Mouse (Mus musculus) adrenal gland, postnatal 36 days (tissue): ENCODE measurements around the gene Dnmt3b. TPM values are rescaled to one million over a fixed set of nuclear protein-coding genes. Genes with fewer than 3 reads are reported as not detected.
A peak's percentile ranks its signal among the peaks of the same experiment; 100 is the strongest.

Source experiments
- DNase-seq, 2 experiments: peaks; one replicate each; pipeline ENCODE4 v3.0.0; 2021; ENCODE audit warnings: mixed read lengths in 1 of 2
- long read RNA-seq, 2 experiments: library from polyadenylated mRNA; stranded (forward); transcript quantifications; one replicate each; pipeline ENCODE4 v2.0.0; 2021; ENCODE audit warnings: borderline sequencing depth in 2 of 2
- total RNA-seq, 2 experiments: library from RNA; stranded (reverse); gene quantifications; 2 replicates each; pipeline ENCODE4 v1.2.3; 2021

Gene Dnmt3b
- total RNA-seq, result 1 to 10 TPM; 2.3 TPM
- long read RNA-seq, experiment 1, result 0 reads
- long read RNA-seq, experiment 2, partial matches to known transcripts, result 0 of 1 reads
- long read RNA-seq, experiment 2, other reads (novel, unspliced or antisense), result 1 of 1 reads

DNA sequence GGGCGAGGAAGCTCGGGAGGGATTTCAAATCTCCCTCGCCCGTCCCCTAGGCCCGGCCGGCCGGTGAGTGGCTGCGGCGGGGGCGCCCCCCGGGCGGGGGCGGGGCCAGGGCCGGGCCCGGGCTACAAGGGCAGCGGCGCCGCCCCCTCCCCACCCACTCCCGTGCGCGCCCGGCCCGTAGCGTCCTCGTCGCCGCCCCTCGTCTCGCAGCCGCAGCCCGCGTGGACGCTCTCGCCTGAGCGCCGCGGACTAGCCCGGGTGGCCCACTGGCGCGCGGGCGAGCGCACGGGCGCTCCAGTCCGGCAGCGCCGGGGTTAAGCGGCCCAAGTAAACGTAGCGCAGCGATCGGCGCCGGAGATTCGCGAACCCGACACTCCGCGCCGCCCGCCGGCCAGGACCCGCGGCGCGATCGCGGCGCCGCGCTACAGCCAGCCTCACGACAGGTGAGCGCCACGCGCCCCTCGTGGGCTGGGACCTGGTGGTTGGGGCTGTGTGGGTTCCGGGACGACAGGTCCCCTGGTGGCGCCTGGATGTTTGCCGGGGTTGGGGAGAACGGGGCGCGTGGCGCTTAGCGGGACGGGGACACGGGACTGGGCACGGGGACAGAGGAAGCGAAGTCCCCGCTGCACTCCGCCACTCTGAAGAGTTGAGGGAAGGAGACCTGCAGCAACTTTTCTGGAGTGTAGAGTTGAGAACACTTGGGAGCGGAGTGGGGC is at the start of gene Dnmt3b:
TSS of gene Dnmt3b (plus strand) at position 153 of the 716 bp plus-strand sequence.
- DNase-seq, result peak; percentile 68 to 83

- peak; percentile 54 to 73 for DNase-seq
Observed at GRCm38 (mm10) chr2:153600021-153600666, 49.1 kb upstream of the Dnmt3b start.

DNA sequence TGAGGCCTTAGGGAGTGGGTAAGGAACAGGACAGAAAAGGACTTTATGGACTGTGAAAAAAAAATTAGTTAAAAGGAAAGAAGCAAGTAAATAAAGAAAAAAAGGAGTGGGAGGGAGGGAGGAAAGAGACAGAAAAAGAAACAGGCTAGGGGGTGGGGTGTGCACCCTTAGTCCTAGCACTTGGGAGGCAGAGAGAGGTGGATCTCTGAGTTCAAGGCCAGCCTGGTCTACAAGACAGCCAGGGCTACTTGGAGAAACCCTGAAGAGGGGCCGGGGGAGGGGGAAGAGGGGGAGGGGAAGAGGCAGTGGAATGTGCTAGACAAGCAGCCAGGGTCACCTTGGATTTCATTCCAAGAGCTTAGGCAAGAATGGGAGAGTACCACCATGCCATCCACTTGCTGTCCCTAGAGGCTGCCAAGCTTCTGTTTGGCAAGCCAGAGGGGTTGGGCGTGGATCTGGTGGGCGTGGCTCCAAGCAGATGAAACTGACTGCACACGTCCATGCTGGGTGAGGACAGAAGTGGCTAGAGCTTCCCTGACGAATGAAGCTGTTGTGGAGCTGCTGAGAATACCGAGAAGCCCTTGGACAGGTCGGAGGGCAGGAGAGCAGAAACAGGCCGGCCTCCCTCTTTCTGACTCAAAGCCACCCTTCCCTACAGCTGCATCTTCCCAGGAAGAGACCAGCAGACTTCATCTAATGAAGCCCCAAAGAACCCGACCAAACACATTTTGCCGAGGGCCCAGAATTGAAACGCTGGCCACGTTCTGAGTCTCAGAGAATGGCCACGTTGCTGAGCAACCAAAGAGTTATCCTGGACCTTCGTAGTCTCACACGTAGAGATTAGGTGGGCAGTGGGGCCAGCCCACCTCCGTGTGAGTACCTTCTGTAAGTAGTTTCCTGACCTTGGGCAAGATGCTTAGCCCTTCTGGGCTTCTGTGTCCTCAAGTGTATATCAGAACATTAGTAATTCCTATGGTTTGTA is 48.3 kb upstream of the Dnmt3b start:
- peak; percentile 79 to 83 for DNase-seq

- peak in 1 of 2 experiments; percentile 51 for DNase-seq
Observed at GRCm38 (mm10) chr2:153603724-153604123, 45.5 kb upstream of the Dnmt3b start.

DNA sequence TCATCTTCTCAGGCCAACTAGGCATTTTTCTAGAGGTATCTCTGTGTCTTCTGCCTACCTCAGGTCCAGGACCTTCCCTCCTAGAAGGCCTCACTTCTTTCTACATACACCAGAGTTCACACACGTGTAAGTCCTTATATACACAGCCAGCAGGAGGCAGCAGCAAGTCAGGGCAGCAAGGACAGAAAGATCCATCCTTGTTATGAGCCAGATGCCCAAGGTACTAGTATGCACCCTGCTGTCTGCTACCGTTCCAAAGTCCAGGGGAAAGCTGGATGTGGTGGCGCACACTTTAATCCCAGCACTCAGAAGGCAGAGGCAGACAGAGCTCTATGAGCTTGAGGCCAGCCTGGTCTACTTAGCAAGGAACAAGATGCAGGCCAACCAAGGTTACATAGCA is 42.8 kb upstream of the Dnmt3b start:
- DNase-seq, result peak; percentile 50 to 52

GRCm38 (mm10) chr2:153607870-153608515 is 41.3 kb upstream of the Dnmt3b start:
- DNase-seq, result peak; percentile 74 to 76

DNA sequence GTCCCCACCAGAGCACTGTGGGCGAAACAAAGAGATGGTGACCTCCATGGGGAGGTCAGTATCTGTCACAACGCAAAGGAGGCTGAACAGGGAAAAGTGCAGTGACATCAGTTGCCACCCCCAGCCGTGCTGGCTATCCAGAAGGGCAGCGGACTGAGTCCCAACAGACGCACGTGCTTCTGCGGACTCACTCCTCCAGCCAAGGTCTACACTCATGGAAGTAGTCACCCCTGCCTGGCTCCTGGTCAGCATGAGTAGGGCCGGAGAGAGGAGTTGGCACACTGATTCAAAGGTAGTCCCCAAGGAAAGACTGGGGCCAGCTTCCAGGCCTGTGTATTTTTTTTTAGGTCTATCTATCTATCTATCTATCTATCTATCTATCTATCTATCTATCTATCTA is 40.2 kb upstream of the Dnmt3b start:
- DNase-seq, result peak; percentile 78 to 81

DNA sequence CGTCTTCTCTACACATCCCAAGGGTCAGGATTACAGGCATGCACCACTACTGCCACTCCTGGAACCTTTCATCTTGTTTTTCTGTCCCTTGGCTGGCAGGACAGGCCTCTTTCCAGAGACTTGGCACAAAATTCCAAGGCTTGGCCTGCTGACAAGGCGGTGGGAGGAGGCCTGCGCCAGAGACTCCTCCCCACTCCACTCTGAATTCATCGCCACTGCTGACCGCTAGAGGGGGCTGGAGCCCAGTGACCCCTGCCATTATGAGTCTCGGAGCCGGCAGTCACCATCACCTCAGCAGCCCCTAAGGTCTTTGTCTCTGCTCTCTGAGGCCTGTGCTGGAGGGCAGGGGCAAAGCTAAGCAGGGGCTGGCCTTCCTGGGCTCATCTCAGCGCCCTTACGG is 39.7 kb upstream of the Dnmt3b start:
- DNase-seq, result peak; percentile 94 to 96

DNA sequence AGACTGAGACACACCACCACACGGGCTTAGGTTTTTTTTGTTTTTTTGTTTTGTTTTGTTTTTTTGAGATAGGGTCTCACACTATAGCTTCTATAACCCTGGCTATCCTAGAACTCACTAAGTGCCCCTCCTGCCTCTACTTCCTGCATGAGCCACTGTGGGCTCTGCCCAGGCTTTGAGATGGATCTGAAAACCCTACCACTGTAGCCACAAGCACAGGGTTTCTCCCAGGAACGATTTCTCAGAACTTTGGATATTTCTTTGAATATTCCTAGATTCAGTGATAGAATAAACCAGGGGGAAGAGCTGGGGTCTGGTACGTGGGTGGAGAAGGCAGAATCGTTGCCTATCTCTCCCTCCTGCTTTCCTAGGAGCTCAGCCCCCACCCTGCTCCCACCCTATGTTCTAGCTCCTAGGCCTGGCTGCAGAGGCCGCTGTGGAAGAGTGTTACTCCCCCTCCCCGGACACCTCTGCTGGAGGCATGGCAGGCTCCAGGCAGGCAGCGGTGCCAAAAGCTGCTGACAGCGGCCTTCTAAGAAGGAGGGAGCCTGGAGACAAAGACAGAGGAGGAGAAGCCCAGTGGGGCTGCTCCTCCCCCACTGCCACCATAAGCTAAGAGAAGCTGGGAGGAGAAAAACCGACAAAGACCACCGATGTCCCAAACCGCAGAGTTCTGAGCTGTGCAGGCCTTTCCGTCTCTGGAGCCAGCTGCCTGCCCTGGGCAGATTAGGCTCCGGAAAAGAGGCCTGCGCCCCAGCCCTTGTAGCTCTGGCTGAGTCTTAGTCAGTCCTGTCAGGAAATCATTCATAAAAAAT is 38.6 kb upstream of the Dnmt3b start:
- peak; percentile 54 to 56 for DNase-seq

DNA sequence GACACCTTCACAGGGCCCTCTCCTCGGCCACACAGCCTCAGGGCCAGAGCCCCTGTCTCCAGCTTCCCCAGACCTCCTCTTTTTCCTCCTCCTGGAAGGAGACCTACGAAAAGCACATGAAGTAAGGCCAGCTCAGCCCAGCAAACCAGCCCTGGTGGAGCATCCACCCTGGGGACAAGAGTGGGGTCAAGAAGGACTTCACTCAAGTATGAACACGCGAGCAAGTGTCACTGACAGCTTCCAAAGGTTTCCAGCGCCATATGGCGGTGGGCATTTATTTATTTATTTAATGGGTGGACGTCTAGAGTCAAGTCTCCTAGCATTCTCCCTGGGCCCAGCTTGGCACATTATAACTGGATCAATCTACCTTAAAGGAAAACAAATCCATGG is 38.0 kb upstream of the Dnmt3b start:
- DNase-seq, result no peak

DNA sequence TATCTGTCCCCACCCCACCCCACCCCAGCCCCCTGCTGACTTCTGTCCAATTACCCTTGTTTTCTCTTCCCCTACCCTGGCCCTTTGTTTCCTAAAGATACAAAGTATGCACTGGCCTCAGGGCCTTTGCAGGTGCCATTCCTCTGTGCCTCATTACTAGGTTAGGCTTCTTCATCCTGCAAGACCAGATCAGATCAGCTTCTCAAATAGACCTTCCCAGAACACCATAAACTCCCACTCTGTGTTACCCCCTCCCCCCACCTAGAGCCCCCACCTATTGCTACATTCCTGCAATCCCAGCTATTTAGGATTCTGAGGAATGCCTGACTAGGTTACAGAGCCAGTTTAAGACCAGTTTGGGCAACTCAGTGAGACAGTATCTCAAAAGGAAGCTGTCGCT is 37.5 kb upstream of the Dnmt3b start:
- no peak for DNase-seq

- DNase-seq, result no peak
Observed at GRCm38 (mm10) chr2:153612594-153613281, 36.5 kb upstream of the Dnmt3b start.

DNA sequence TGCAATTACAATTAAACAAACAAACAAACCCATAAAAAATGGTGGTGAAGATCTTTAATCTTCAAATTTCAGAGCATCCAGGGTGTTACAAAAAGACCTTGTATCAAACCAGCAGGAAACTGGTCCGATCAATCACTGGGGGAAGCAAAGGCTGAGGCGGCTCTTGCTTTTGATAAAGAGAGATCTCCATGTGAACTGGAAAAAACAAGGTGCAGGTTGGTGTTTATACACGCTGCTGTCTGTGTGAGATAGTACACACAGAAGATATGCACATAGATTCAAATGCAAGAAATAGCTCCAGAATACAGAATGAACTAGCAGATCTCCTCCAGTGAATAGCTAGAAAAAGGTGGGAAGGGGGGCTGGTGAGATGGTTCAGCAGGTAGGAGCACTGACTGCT is 32.4 kb upstream of the Dnmt3b start:
- no peak for DNase-seq

DNA sequence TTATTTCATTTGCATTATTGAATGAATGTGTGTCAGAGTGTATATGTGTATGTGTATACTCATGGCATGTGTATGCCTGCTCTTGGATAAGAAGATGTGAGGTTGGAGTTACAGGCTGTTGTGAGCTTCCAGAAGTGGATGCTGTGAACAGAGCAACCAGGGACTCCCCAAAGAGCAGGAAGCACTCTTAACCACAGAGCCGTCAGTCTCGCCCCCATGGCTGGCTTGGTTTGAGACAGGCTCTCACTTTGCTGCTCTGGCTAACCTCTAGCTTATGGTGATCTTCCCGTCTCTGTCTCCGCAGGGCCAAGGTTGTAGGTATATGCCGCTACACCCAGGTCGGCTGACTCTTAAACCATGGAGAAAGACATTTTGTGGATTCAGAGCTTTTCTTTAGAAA is 30.8 kb upstream of the Dnmt3b start:
- DNase-seq, result no peak

GRCm38 (mm10) chr2:153618889-153619288 is 30.4 kb upstream of the Dnmt3b start:
- DNase-seq, result no peak

GRCm38 (mm10) chr2:153622449-153622848 is 26.8 kb upstream of the Dnmt3b start:
- DNase-seq, result no peak

DNA sequence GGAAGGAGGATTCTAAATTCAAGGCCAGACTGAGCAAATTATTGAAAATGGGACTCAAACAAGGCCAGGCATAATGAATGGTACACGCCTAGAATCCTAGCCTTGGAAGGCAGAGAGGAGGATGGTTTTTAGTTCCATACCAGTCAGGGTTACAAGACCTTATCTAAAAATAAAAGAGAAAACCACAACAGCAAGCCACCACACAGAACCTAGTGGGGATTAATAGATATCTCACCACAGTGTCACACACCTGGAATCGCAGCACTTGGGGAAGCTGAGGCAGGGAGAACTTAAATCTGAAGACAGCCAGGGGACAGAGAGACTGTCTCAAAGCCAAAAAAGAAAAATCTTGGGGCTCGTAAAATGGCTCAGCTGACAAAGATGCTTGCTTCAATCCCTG is 18.3 kb upstream of the Dnmt3b start:
- DNase-seq, result no peak

DNA sequence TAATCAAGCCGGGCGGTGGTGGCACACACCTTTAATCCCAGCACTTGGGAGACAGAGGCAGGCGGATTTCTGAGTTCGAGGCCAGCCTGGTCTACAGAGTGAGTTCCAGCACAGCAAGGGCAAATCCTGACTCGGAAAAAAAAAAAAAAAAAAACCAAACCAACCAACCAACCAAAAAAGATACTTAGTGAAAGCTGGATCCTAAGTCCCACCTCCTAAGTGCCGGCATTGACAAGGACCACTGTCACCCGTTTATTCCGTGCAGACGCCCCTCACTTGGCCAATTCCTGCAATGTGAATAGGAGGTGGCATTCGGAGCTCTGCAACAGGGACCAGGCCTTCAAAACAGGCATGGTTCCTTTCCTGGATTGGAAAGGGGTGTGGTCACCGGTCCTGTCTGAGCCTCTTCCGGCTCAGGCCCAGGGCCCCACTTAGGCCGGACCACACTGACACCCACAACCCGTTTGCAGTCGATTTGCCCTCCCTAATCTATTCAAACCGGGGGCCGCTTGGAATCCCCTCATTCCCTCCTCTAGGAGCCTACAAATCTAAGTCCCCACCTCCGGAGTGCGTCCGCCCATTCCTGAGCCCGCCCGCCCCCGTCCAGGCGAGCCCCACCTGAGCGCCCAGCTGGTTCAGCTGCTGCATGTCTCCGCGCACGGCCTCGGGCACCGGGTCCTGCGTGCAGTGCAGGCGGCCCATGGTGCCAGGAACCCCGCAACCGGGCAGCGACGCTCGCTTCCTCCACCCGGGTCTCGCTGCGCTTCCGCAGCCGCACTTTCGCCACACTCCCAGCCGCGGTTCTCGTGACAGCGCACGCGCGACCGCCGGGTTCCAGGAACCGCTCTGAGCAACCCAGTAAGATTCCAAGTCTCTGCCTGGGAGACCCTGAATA is 17.0 kb upstream of the Dnmt3b start, which contains the start of gene Commd7:
TSS of gene Commd7 (minus strand) at position 806 of the 895 bp plus-strand sequence.
- peak; percentile 94 for DNase-seq

GRCm38 (mm10) chr2:153632871-153633226 is 16.4 kb upstream of the Dnmt3b start:
- no peak for DNase-seq
